Mouse (Mus musculus) limb, embryonic 11.5 days (tissue): Measurements from ENCODE around the gene Dnaic2. TPM values are rescaled to one million over a fixed set of nuclear protein-coding genes. Genes with fewer than 3 reads are reported as not detected.

Experiments
- ATAC-seq: fragments of 200-750 bp; cut with Nextera tagmentation; 2 replicates; pipeline ENCODE4 v1.8.0; 2017; ENCODE audit warnings: low read depth; ENCODE audit not compliant: insufficient number of reproducible peaks, low FRiP score, low TSS enrichment
- DNase-seq: peaks from one replicate; pipeline ENCODE4 v3.0.0-alpha.2; 2015; ENCODE audit warnings: low spot score
- H3K27ac ChIP-seq: fragments of 300-500 bp; sonication (generic); replicated peaks from 2 replicates; pipeline ENCODE4 v1.5.1; 2014; ENCODE audit warnings: low read depth, mild to moderate bottlenecking, low read length
- H3K27me3 ChIP-seq: fragments of 300-500 bp; sonication (generic); 2 replicates; pipeline ENCODE4 v1.6.1; 2014; ENCODE audit warnings: mild to moderate bottlenecking, low read length, mixed read lengths; ENCODE audit not compliant: control insufficient read depth, insufficient read depth
- H3K36me3 ChIP-seq: fragments of 300-500 bp; sonication (generic); 2 replicates; pipeline ENCODE4 v1.6.1; 2014; ENCODE audit warnings: mild to moderate bottlenecking, low read length, moderate library complexity, mixed read lengths; ENCODE audit not compliant: control insufficient read depth, insufficient read depth
- H3K4me1 ChIP-seq: fragments of 300-500 bp; sonication (generic); 2 replicates; pipeline ENCODE4 v1.6.1; 2014; ENCODE audit warnings: low read length, mixed read lengths; ENCODE audit not compliant: control insufficient read depth, insufficient read depth
- H3K4me2 ChIP-seq: fragments of 300-500 bp; sonication (generic); 2 replicates; pipeline ENCODE4 v1.6.1; 2014; ENCODE audit warnings: low read depth, mild to moderate bottlenecking, moderate library complexity; ENCODE audit not compliant: severe bottlenecking
- H3K4me3 ChIP-seq: fragments of 300-500 bp; sonication (generic); 2 replicates; pipeline ENCODE4 v1.5.1; 2014; ENCODE audit warnings: low read depth, low read length
- H3K9ac ChIP-seq: fragments of 300-500 bp; sonication (generic); 2 replicates; pipeline ENCODE4 v1.6.1; 2014; ENCODE audit warnings: mild to moderate bottlenecking, low read length
- H3K9me3 ChIP-seq: fragments of 300-500 bp; sonication (generic); 2 replicates; pipeline ENCODE4 v1.6.1; 2016; ENCODE audit warnings: low read length; ENCODE audit not compliant: control insufficient read depth
- WGBS: fragments of 180-500 bp; shearing (Covaris S2); extraction: QIAGEN DNeasy Blood & Tissue Kit; methylation state at CpG from one replicate; pipeline ENCODE4 v1.1.7; 2014; 5-methylcytosine and 5-hydroxymethylcytosine counted together
- polyA plus RNA-seq: library from polyadenylated mRNA; unstranded; fragments of >200 nt; fragmentation: Nextera tagmentation; extraction: Ambion mirVana; gene quantifications from 2 replicates; pipeline ENCODE4 v1.2.1, GENCODE M21; 2014

Gene Dnaic2
- polyA plus RNA-seq, 1 experiment from 2014 or later: 0.20 TPM

- Histone ChIP-seq H3K27me3 (no peaks in the 10 kb centered on the region), H3K9ac (no peak overlapping the region), H3K9me3 (no peaks in the 10 kb centered on the region), H3K4me1 (no peaks in the 10 kb centered on the region), H3K4me3 (no peak overlapping the region), H3K36me3 (no peaks in the 10 kb centered on the region), H3K27ac (no peak overlapping the region), H3K4me2 (no peak overlapping the region)
- 85% methylated on average over 3 of the region's 3 CpGs for WGBS
- ATAC-seq (no peak), DNase-seq (no peak)
These were observed 15.8 kb upstream of the Dnaic2 start for GRCm38 (mm10) chr11:114711393-114711792.

DNA sequence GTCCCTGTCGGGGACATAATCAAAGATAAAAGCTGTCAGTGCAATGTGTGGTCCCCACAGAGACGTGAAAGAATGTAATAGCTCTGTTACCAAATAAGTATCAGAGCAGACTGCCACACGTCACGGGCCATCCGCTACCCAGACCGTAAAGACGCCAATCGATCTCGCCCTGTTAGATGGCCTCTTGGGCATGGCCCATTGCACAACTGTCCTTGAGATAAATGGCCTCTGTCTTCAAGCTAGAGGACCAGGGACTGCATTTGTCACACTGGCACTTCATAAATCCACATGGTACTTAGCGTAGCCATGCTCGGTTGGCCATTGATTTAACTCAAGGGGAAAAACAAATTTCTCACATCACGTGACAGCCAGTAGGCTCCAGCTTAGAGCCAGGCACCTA lies 15.3 kb upstream of the Dnaic2 start:
- ATAC-seq (no peak), DNase-seq (no peak)
- H3K9ac ChIP-seq: no peak overlapping the region
- 78% methylated on average over 12 of the region's 12 CpGs for WGBS
- H3K4me1 ChIP-seq: no peaks in the 10 kb centered on the region
- no peak overlapping the region for H3K4me2 ChIP-seq
- H3K27me3 ChIP-seq: no peaks in the 10 kb centered on the region
- no peaks in the 10 kb centered on the region for H3K36me3 ChIP-seq
- no peak overlapping the region for H3K4me3 ChIP-seq
- no peaks in the 10 kb centered on the region for H3K9me3 ChIP-seq
- no peak overlapping the region for H3K27ac ChIP-seq

DNA sequence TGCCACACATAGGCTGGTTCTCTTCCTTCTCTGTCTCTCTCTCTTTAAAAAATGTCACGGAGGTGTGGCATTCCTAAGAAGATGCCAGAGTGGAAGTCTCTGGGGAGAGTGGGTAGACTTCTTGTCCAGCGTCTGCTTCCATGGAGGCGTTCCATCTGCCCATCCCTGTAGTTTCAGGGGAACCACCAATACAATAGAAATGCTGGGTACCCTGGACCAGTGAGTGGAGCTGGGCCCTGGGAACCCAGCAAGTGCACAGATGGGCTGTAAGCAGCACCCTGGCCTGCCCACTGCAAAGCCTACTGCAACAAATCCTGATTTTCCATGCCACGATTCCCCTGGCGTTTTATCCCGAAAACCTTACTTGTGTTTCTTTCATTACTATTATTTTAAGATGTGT lies 12.7 kb upstream of the Dnaic2 start:
- Histone ChIP-seq H3K4me2 (no peak overlapping the region), H3K27me3 (no peaks in the 10 kb centered on the region), H3K4me3 (no peak overlapping the region), H3K36me3 (no peaks in the 10 kb centered on the region), H3K9me3 (no peaks in the 10 kb centered on the region), H3K4me1 (no peaks in the 10 kb centered on the region), H3K27ac (no peak overlapping the region), H3K9ac (no peak overlapping the region)
- DNase-seq: no peak
- ATAC-seq: no peak
- WGBS: 88% methylated on average over 6 of the region's 6 CpGs

GRCm38 (mm10) chr11:114715531-114715930 lies 11.7 kb upstream of the Dnaic2 start:
- Histone ChIP-seq H3K36me3 (no peaks in the 10 kb centered on the region), H3K9ac (no peak overlapping the region), H3K27ac (no peak overlapping the region), H3K4me1 (no peaks in the 10 kb centered on the region), H3K9me3 (no peaks in the 10 kb centered on the region), H3K4me3 (no peak overlapping the region), H3K4me2 (no peak overlapping the region), H3K27me3 (no peaks in the 10 kb centered on the region)
- WGBS: 73% methylated on average over 7 of the region's 7 CpGs
- DNase-seq (no peak), ATAC-seq (no peak)

GRCm38 (mm10) chr11:114720535-114720934 lies 6.7 kb upstream of the Dnaic2 start:
- H3K36me3 ChIP-seq: no peaks in the 10 kb centered on the region
- H3K9ac ChIP-seq: no peak overlapping the region
- WGBS: 91% methylated on average over 10 of the region's 10 CpGs
- H3K27me3 ChIP-seq: no peaks in the 10 kb centered on the region
- H3K9me3 ChIP-seq: no peaks in the 10 kb centered on the region
- DNase-seq (no peak), ATAC-seq (no peak)
- peaks cover 7% of the 10 kb centered on the region; the same call in 1 of the 2 replicates for H3K4me1 ChIP-seq
- H3K27ac ChIP-seq: no peak overlapping the region
- H3K4me2 ChIP-seq: no peak overlapping the region
- no peak overlapping the region for H3K4me3 ChIP-seq

DNA sequence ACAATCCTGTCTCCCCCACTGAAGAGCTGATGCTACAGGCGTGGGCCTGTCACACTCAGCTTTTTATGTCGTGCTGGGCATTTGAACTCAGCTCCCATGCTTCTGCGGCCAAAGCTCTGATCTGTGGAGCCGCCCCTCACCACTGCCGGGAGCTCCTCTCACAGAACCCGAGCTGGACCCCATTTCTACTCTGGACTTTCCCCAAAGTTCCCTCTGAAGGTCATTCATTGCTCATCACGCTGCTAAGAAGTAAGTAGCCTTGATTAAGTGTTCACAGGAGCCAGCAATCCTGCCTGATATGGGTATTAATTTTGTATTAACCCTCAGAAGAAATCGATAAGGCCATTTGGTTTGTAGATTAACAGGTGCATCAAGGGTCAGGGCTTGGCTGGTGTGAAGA lies 4.8 kb upstream of the Dnaic2 start:
- H3K36me3 ChIP-seq: no peaks in the 10 kb centered on the region
- no peak overlapping the region for H3K4me2 ChIP-seq
- H3K27ac ChIP-seq: no peak overlapping the region
- ATAC-seq (no peak), DNase-seq (no peak)
- no peak overlapping the region for H3K4me3 ChIP-seq
- 86% methylated on average over 8 of the region's 8 CpGs for WGBS
- peaks cover 12% of the 10 kb centered on the region for H3K4me1 ChIP-seq
- no peak overlapping the region for H3K9ac ChIP-seq
- no peaks in the 10 kb centered on the region for H3K9me3 ChIP-seq
- no peaks in the 10 kb centered on the region for H3K27me3 ChIP-seq

DNA sequence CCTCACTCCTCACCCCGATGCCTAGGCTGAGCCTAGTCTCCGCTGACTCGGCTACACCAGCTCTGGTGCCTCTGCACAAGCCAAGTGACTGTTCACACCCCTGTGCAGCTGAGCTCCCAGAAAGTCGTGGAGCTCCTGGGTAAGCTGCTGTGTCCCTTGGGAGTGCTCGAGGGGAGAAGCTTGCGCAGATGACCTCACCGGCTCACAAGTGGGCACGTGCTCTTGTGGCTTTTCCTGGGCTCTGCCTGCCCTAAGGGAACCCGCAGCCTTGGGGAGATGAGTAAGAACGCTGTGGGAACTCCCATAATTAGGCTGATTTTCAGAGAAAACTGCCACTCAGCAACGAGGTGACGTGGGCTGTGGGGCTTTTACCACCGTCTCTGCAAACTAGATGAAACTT lies 4.2 kb upstream of the Dnaic2 start:
- WGBS: 73% methylated on average over 13 of the region's 13 CpGs
- Histone ChIP-seq H3K36me3 (no peaks in the 10 kb centered on the region), H3K9me3 (no peaks in the 10 kb centered on the region), H3K4me3 (no peak overlapping the region), H3K27me3 (no peaks in the 10 kb centered on the region), H3K27ac (no peak overlapping the region), H3K4me1 (peaks cover 15% of the 10 kb centered on the region), H3K4me2 (no peak overlapping the region), H3K9ac (no peak overlapping the region)
- ATAC-seq: no peak
- DNase-seq: no peak

GRCm38 (mm10) chr11:114724787-114725590 lies 2.2 kb upstream of the Dnaic2 start:
- no peak for ATAC-seq
- Histone ChIP-seq H3K9ac (no peak overlapping the region), H3K4me2 (no peak overlapping the region; the same call in 1 of the 2 replicates), H3K4me3 (no peak overlapping the region), H3K36me3 (no peaks in the 10 kb centered on the region), H3K27me3 (no peaks in the 10 kb centered on the region), H3K4me1 (peaks cover 15% of the 10 kb centered on the region), H3K27ac (no peak overlapping the region), H3K9me3 (no peaks in the 10 kb centered on the region)
- DNase-seq: no peak
- WGBS: 51% methylated on average over 11 of the region's 11 CpGs

DNA sequence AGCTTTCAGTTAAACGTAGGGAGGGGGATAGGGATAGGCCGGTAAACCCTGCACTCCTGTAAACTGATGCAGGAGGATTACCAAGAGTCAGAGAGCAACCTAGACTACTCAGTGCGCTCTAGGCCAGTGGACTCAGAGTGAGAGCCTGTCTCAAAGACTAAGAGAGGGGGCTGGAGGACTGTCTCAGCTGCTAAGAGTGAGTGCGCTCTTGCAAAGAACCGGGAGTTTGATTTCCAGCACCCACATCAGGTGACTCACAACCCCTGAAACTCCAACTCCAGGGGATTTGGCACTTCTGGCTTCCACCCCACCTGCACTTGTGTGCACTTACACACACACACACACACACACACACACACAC lies 598 bp downstream of the Dnaic2 start:
- Histone ChIP-seq H3K27me3 (no peaks in the 10 kb centered on the region), H3K9ac (no peak overlapping the region), H3K4me3 (no peak overlapping the region), H3K27ac (no peak overlapping the region), H3K4me2 (peak overlapping the region; percentile 54; the same call in 1 of the 2 replicates), H3K9me3 (no peaks in the 10 kb centered on the region), H3K4me1 (peaks cover 15% of the 10 kb centered on the region), H3K36me3 (no peaks in the 10 kb centered on the region)
- ATAC-seq: no peak
- DNase-seq: no peak
- WGBS: 34% methylated on average over 5 of the region's 5 CpGs
